Comparison of ENCODE assay signal across 8 mouse cellular contexts in the genomic region with DNA sequence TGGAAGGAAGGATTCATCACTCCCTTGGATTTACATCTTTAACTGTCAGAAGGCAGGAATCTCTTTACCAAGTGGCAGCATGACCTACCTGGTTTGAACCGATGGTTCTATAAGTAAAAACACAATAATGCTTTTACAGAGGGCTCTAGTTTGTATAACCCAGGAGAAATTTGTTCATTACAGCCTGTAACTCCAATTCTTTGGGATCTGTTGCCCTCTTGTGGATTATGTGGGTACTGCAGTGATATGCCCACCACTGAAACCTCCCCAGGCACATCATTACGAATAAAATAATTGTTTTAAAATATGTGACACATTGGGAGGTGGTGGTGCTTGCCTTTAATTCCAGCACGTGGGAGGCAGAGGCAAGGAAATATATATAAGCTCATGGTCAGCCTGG.
A peak's percentile ranks its signal among the peaks of the same experiment; 100 is the strongest.
DNase-seq lines count a peak whose midpoint lies in the region; ATAC-seq lines count a peak whose summit lies in the region.

No protein-coding gene starts in this region.

- intact Hi-C loops in left cerebral cortex, postnatal 4 days (cut with DNase I): loop anchor here (10.0 kb wide), 2 partner anchors 355 to 1175 kb away; no protein-coding TSS in a partner anchor

- H3K9me3 ChIP-seq in kidney, embryonic 15.5 days (replicated peaks): no peaks in the 10 kb centered on the region
- no peaks in the 10 kb centered on the region for H3K9me3 ChIP-seq in hindbrain, embryonic 13.5 days
- H3K9me3 ChIP-seq in neural tube, embryonic 11.5 days (ENCODE audit: control insufficient read depth, low read length): no peaks in the 10 kb centered on the region

- H3K36me3 ChIP-seq in kidney, embryonic 15.5 days: no peaks in the 10 kb centered on the region
- no peaks in the 10 kb centered on the region for H3K36me3 ChIP-seq in hindbrain, embryonic 13.5 days
- H3K36me3 ChIP-seq in neural tube, embryonic 11.5 days (ENCODE audit: control insufficient read depth, insufficient read depth, low read length): no peaks in the 10 kb centered on the region

- H3K4me1 ChIP-seq in kidney, embryonic 15.5 days: no peaks in the 10 kb centered on the region
- no peaks in the 10 kb centered on the region for H3K4me1 ChIP-seq in hindbrain, embryonic 13.5 days (replicated peaks)
- H3K4me1 ChIP-seq in neural tube, embryonic 11.5 days (ENCODE audit: control insufficient read depth, insufficient read depth, low read length): no peaks in the 10 kb centered on the region

- H3K27me3 ChIP-seq in kidney, embryonic 15.5 days: no peaks in the 10 kb centered on the region
- H3K27me3 ChIP-seq in hindbrain, embryonic 13.5 days: no peaks in the 10 kb centered on the region
- H3K27me3 ChIP-seq in neural tube, embryonic 11.5 days (ENCODE audit: control insufficient read depth, insufficient read depth, low read length): no peaks in the 10 kb centered on the region

- peak; percentile 33 for DNase-seq in kidney, adult 18-20 months
- peak; percentile 75 for DNase-seq in adipocyte (ENCODE audit: low spot score)
- peak; percentile 53 for DNase-seq in embryo, embryonic 11 days
- DNase-seq in left cerebral cortex, postnatal 4 days: peak; percentile 45
- peak; percentile 36 for DNase-seq in neural tube, embryonic 11.5 days (ENCODE audit: low spot score)
- DNase-seq in thymus, postnatal 25 days: peak; percentile 20

- ATAC-seq in kidney, embryonic 15.5 days (replicated peaks; ENCODE audit: low FRiP score): no peak
- peak; percentile 59; the same call in 1 of the 2 replicates for ATAC-seq in hindbrain, embryonic 13.5 days (ENCODE audit: low FRiP score)
- peak; percentile 61; the same call in 1 of the 2 replicates for ATAC-seq in neural tube, embryonic 11.5 days (ENCODE audit: insufficient read depth, low FRiP score, low TSS enrichment)

- H3K4me3 ChIP-seq in kidney, embryonic 15.5 days (replicated peaks): no peak overlapping the region
- no peak overlapping the region for H3K4me3 ChIP-seq in hindbrain, embryonic 13.5 days
- no peak overlapping the region for H3K4me3 ChIP-seq in neural tube, embryonic 11.5 days (ENCODE audit: low read depth, low read length)

- 12% methylated on average over 3 of the region's 3 CpGs for WGBS in kidney, embryonic 15.5 days
- WGBS in hindbrain, embryonic 13.5 days: 10% methylated on average over 3 of the region's 3 CpGs
- WGBS in neural tube, embryonic 11.5 days: 10% methylated on average over 3 of the region's 3 CpGs

- no peak overlapping the region for H3K9ac ChIP-seq in kidney, embryonic 15.5 days
- no peak overlapping the region for H3K9ac ChIP-seq in hindbrain, embryonic 13.5 days
- no peak overlapping the region for H3K9ac ChIP-seq in neural tube, embryonic 11.5 days (ENCODE audit: low read length)

- H3K27ac ChIP-seq in kidney, embryonic 15.5 days: no peak overlapping the region
- no peak overlapping the region for H3K27ac ChIP-seq in hindbrain, embryonic 13.5 days
- no peak overlapping the region for H3K27ac ChIP-seq in neural tube, embryonic 11.5 days (ENCODE audit: low read depth, low read length)

- no peak overlapping the region for H3K4me2 ChIP-seq in kidney, embryonic 15.5 days
- H3K4me2 ChIP-seq in hindbrain, embryonic 13.5 days: no peak overlapping the region
- no peak overlapping the region for H3K4me2 ChIP-seq in neural tube, embryonic 11.5 days (ENCODE audit: low read depth)

Comparison
In these comparisons a context has a peak if more than half of its experiments do, and no peak if none do; other contexts are left out.
1. DNase-seq: peak in every context shown above with its lines; median percentile 75 in adipocyte; 53 in embryo, embryonic 11 days; 45 in left cerebral cortex, postnatal 4 days; 36 in neural tube, embryonic 11.5 days; 33 in kidney, adult 18-20 months; 20 in thymus, postnatal 25 days.